Mouse (Mus musculus): ENCODE data around the gene Mt1. TPM values are rescaled to one million over a fixed set of nuclear protein-coding genes. Genes with fewer than 3 reads are reported as not detected.

The Mt1 gene
- total RNA-seq, 4 experiments from 2014 or later, result 179 to 332 (median 286) TPM

DNA sequence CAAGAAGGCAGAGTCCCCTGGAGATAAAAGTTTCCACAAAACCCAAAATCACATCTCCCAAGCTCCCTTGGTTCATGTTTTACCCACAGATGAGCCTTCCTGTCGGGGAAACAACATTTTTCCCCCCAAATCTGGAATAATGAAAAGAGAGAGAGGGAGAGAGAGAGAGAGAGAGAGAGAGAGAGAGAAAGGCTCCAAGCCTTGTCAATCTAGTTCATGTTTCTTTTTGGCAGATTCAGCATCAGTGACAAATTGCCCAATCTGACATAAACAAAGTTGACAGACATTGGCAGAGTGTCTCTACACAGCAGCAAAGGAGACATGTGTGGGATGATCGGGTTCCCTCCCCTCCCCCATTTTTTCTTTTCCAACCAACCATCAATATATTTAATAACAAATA lies 28.6 kb downstream of the Mt1 start:
- no peak for DNase-seq

DNA sequence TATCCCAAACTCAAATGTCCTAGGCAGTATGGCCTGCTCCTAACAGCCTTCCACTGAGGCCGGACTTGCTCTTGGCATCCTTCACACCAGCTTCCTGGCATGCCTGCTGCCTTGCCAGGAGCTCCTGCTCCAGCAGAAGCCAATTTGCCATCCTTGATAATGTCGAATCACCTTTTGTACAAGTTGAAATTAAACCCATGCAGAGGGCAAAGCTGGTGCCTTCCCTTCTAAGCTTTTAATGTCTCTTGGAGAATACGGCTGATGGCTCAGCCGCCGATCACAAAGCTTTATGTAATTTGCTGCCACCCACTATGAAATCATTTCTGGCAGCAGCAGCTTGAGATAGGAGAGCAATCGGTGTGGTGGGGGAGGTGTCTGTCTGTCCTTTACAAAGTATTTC lies 30.8 kb downstream of the Mt1 start:
- DNase-seq, result no peak

DNA sequence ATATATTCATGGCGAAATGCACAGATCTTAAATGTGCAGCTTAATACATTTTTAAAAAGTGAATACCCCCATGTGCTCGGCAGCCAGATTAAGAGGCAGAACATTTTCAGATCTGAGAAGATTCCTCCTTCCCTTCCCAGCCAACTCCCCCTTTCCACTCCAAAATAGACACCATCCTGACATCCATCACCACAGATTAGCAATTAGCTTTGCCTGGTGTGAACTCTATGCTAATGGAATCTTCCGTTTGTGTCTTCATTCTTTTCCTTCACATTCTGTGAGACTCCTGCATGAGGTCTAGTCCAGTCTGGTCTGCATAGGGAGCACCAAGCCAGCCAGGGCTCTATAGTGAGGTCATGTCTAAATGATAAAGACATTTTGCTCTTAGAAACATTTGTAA lies 31.3 kb downstream of the Mt1 start:
- DNase-seq, result no peak

DNA sequence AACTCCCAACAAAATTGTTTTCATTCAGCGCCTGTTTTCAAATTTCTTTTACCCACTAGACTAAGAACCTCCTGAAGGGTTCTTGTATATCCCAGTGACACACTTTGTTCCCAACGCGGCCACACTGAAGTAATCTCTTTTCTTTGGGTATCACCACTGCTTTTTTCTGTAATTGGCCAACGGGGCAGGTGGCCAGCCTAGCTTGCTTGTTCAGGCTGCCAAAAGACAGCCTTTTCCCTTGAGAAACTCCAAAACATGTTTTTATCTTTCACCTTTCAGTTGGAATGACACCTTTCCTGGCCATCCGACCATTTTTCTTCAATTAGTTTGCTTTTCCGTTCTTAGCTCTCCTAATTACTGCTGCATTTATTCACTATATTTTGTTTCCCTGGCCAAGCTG lies 34.9 kb downstream of the Mt1 start:
- DNase-seq, result no peak

DNA sequence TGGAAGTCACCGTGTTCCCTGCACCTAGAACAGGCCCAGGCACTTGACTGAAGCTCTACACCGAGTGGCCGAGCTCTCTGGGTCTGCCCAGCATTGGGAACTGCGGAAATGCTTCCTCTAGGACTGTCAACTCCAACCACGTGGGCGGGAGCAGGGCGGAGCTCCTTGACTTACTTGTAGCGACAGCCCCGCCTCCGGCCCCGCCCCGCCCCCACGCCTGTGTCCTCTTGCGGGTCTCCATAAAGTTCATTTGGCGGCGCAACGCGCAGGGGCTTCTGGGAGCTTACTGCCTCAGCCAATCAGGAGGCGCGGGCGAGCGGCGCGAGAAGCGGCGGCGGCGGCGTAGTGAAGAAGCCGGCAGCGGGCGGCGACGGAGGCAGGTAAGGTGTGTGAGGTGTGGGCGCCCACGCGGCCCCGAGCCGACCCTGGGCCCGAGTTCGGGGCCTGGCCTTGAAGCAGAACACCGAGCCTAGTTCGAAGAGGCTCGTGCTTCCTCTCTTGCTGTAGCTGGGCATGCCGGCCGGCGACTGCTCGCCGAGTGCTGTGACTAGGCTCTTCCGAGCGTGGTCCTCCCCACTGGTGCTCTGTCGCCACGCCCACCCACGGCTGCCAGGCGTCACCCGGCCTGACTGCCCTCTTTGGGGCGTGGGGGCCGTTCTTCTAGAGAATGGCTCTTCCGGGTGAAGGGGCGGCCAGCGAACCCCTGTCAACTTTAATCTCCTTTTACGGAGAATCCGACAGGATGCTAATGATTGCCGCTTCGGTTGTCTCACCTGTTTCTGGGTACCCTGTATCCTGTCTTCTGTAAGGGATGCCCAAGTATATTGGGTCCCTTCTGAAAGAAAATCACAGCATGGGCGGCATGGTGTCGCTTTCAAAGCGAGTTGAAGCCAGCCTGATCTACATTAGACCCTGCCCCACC lies 35.6 kb downstream of the Mt1 start, which contains the start of gene Nup93:
Gene Nup93, plus strand, starts transcription at position 313 of the 922 bp plus-strand sequence.
- peak; percentile 99 for DNase-seq

DNA sequence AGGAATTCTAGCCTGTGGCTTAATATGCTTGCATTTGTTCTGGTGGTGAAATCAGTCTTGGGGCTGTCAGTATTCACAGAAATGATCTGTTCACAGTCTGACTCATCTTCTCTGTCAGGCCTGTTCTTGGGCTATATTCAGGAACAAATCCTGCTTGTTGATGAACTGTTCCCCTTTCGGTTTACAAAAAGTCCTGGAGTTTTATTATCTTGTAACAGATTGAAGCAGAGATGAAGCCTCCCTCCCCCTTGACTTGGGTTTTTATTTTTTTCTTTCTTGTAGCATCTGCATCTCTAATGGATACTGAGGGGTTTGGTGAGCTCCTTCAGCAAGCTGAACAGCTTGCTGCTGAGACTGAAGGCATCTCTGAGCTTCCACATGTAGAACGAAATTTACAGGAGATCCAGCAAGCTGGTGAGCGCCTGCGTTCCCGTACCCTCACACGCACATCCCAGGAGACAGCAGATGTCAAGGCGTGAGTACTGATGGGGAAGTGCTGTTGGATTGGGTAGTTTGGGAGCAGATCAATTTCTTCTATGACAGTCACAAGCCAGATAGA lies 48.6 kb downstream of the Mt1 start:
- DNase-seq, result no peak

Other genes with a start within 250 kb of the Mt1 start
- gene Amfr, start 166.2 kb upstream of the Mt1 start, total RNA-seq (2022), result 100 to 1,000 TPM; 211 to 343 (median 258) TPM
- gene Nudt21, start 142.1 kb upstream of the Mt1 start, total RNA-seq (2022), result 10 to 100 TPM; 37.5 to 51.4 (median 43.6) TPM
- 10 to 100 TPM; 23.0 to 31.3 (median 27.4) TPM for gene Ogfod1, start 141.9 kb upstream of the Mt1 start, total RNA-seq (2022)
- gene Bbs2, start 80.2 kb upstream of the Mt1 start, total RNA-seq (2022), result 10 to 100 TPM; 24.6 to 32.1 (median 28.2) TPM
- gene Mt4, start 41.9 kb upstream of the Mt1 start, total RNA-seq (2022), result not detected
- 10 to 100 TPM in 2 of 4 experiments, 1 to 10 TPM in 2; 7.4 to 11.2 (median 9.6) TPM for gene Mt3, start 26.5 kb upstream of the Mt1 start, total RNA-seq (2022)
- gene Mt2, start 6.4 kb upstream of the Mt1 start, total RNA-seq (2022), result 100 to 1,000 TPM; 120 to 244 (median 215) TPM
- gene Nup93, start 35.5 kb downstream of the Mt1 start, total RNA-seq (2022), result 10 to 100 TPM; 14.4 to 19.4 (median 17.0) TPM
- under 1 TPM in 1 of 4 experiments, not detected in 3; 0.16 TPM for gene Slc12a3, start 150.1 kb downstream of the Mt1 start, total RNA-seq (2022)
- 100 to 1,000 TPM; 112 to 129 (median 123) TPM for gene Herpud1, start 207.4 kb downstream of the Mt1 start, total RNA-seq (2022)

All from adrenal gland, adult 8-10 months (tissue).